Mouse (Mus musculus): ENCODE results near the gene Galnt6.

The Galnt6 gene

DNA sequence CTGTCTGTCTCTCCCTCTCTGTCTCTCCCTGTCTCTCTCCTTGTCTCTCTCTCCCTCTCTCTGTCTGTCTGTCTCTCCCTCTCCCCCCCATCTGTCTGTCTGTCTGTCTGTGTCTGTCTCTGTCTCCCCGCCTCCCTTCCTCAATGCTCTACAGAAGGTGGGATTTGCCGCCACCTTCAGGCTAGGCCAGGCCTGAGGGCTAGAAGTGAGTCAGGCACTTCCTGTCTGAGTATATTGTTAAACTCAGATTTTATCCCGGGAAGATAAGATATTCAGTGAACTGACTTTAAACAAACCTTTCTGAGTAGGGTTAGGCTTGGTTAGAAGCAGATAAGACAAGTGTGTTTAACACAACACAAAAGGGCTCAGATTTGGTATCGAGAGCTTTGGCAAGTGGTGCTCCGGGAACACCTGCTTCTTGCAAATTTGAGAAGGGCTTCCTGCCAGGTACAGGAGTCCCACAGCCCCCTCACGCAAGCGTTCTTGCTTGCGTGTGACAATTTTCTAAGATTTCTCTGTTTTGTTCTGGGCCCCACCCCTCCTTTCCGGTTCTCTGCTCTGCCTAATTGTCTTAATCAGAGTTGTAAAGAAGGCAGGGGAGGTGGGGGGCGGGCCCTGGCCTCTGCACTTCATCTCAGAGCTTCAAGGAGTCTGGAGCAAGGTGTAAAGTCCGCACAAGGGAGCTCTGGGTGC is 25.8 kb upstream of the Galnt6 start:
- no peak for DNase-seq (ENCODE audit: low read depth, low spot score)

DNA sequence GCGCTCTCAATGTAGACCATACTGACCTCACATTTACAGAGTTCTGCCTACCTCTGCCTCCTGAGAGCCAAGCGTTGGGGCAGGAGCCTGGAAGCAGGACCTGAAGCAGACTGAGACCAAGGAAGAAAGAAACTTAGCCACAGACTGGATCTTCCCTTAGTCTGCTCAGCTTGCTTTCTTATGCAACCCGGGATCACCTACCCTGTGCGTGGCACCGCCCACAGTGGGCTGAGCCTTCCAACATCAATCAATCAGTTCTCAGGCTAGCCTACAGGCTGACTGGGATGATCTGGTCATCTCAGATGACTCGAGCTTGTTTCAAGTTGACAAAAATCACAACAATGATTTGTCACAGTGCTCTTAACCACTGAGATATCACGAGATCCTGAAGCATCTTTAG is 24.9 kb upstream of the Galnt6 start:
- no peak for DNase-seq (ENCODE audit: low read depth, low spot score)

GRCm38 (mm10) chr15:100753045-100753444 is 23.9 kb upstream of the Galnt6 start:
- DNase-seq (ENCODE audit: low read depth, low spot score): no peak

GRCm38 (mm10) chr15:100752439-100752838 is 23.3 kb upstream of the Galnt6 start:
- DNase-seq (ENCODE audit: low read depth, low spot score): no peak

DNA sequence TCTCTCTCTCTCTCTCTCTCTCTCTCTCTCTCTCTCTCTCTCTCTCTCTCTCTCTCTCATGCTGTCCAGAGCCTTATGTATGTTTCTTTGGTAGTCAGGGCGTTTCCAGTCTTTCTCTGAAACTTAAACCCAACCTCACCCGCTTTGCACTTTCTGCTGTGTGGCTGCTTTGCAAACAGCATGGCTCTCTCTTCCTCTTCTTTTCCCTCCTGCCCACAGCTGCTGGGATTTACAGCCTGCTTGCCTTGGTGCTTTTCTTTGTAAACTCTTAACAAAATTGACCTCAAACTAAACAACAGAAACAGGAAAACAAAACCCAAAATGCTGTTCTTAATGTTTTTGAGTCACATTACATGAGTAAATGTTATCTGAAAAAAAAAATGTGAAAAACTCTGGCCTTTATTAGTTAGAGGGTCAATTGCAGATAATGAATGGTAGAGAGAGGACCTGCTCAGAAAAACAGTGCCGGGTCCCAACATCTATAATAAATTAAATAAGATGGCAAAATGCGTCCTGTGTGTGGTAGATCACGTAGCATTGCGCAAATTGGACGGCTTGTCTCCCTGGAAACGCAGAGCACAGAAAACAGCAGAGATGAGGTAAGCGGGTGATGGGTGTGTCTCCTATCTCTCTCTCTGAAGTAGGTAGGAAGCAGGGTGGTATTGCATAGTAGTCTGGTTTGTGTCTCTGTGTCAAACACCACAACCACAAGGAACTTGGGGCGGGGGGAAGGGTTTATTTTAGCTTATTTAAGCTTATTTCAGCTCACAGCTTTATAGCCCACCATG is 20.8 kb upstream of the Galnt6 start:
- DNase-seq (ENCODE audit: low read depth, low spot score): no peak

DNA sequence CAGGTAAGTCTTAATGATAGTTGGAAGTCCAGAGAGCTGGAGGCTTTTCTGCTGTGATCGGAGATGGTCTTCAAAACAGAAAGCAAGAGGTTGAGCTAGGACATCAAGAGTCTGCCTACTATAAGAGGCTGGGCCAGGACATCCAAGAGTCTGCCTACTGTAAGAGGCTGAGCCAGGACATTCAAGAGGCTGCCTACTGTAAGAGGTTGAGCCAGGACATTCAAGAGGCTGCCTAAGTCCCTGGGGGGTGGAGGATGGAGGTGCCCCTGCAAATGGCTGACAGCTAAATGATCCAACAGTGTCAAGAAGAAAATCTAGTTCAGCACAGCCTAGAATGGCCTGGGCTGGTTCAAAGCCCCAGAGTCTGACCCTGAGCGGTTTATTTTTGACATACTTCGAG is 19.4 kb upstream of the Galnt6 start:
- no peak for DNase-seq (ENCODE audit: low read depth, low spot score)

- DNase-seq (ENCODE audit: low read depth, low spot score): no peak
Observed at GRCm38 (mm10) chr15:100747121-100747963, 18.2 kb upstream of the Galnt6 start.

- DNase-seq (ENCODE audit: low read depth, low spot score): no peak
Observed at GRCm38 (mm10) chr15:100746478-100747120, 17.4 kb upstream of the Galnt6 start.

GRCm38 (mm10) chr15:100743238-100743637 is 14.1 kb upstream of the Galnt6 start:
- DNase-seq (ENCODE audit: low read depth, low spot score): no peak

DNA sequence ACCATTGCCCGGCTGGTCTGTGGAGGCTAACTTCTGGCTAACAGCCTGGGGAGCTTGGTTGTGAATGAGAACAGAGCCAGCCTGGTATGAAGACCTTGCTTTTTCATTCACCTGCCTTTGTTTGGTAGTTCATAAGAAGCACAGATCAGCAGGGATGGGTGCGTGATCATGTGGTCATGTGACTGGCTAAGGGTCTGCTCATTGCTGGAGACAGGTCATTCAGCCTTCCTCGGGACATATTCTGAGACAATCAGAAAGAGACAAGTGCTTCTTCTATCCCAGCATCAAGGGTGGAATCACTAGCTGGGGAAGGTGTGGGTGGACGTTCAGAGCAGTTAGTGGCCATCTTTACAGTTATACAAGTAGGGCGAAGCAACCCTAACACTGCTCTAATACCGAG is 10.3 kb upstream of the Galnt6 start:
- no peak for DNase-seq (ENCODE audit: low read depth, low spot score)

DNA sequence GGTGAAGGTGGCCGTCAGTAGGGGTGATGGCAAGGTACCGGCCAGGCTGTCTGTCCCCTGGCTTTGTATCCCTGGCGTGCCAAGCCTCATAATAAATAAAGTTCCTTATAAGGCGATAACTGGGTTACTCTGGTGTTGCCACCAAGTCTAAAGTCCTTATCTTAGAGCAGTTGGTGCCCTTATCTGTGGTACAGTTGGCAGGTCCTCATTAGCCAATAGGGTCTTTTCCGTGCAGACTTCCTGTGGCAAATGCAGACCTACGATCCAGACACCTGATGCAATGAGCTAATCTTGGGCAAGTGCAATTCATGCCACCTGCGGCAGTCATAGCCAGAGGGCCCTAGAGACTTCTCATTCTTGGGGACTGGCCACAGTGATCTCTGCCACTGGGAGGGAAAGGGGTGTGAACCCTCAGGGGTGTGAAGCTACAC is 9.2 kb upstream of the Galnt6 start:
- no peak for DNase-seq (ENCODE audit: low read depth, low spot score)

DNA sequence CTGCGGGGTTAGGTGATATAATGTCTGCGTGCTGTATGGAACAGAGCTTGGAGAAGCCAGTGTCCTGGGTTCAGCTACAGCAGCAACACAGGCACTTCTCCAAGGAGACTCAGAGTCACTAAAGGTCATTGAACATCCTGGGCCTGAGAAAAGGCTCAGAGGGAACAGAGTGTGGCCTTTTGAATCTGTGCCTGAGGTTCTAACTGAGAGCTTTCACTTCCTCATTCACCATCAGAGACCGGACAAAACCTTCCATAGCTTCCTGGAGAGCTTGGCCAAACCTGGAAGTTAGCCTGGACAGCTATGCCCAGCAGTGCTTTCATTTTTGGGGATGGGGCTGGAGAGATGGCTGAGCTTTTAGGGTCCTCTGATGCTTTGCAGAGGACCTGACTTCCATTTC is 8.5 kb upstream of the Galnt6 start:
- no peak for DNase-seq (ENCODE audit: low read depth, low spot score)

DNA sequence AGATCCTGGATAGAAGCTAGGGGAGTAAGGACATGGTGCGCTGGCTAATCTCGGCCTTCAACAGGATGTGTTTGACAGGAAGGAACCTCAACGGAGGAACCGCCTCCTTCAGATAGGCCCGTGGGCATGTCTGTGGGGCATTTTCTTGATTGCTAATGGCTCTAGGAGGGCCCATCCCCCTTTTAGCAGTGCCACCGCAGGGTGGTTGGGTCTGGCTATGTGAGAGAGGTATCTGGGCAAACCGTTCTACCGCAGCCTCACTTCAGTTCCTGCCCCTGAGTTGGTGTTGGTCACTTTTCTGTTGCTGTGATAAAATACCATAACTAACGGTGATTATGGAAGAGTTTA is 6.8 kb upstream of the Galnt6 start:
- DNase-seq (ENCODE audit: low read depth, low spot score): no peak

GRCm38 (mm10) chr15:100735095-100735952 is 6.1 kb upstream of the Galnt6 start:
- no peak for DNase-seq (ENCODE audit: low read depth, low spot score)

DNA sequence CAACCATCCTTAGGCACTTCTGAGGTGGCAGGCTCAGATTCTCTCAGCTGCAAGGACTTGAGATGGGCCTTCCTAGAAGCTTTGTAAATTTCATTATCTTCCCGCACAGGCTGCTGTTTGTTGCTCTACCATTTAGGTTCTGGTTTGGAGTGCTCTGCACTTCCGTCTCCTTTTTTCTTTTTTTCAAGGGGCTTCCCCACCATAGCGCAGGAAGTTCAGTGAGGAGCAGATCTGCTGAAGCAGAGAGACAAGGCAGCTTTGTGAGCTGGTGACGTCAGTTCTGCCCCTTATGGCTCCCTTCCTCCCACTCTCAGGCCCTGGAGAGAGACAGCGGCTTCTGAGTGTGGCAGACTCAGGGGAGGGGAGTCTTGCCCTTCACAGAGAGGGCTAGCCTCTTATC is 3.4 kb upstream of the Galnt6 start:
- peak; percentile 26 for DNase-seq (ENCODE audit: low read depth, low spot score)

- no peak for DNase-seq (ENCODE audit: low read depth, low spot score)
Observed at GRCm38 (mm10) chr15:100731081-100731480, 1.9 kb upstream of the Galnt6 start.

- no peak for DNase-seq (ENCODE audit: low read depth, low spot score)
Observed at GRCm38 (mm10) chr15:100728586-100728985, 590 bp downstream of the Galnt6 start.

GRCm38 (mm10) chr15:100727834-100728233 is 1.3 kb downstream of the Galnt6 start:
- DNase-seq (ENCODE audit: low read depth, low spot score): no peak

- no peak for DNase-seq (ENCODE audit: low read depth, low spot score)
Observed at GRCm38 (mm10) chr15:100726721-100727120, 2.5 kb downstream of the Galnt6 start.

DNA sequence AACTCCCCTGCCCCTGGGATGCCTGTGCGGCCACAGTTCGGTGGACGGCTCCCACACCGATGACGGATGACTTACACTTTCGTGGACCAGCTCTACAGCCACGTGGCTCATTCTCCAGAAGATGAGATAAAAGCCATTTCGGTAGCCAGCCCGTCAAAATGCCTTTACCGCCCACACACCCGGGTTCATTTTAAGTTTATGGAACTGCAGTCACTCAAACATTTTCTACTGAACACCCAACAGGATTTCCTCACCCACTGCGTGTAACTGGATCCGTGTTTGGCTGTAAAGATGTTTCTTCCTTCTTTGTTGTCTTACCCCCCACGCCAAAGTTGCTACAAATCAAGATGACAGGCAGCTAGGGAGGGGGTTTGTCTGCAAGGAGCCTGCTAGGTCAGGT is 5.7 kb downstream of the Galnt6 start:
- DNase-seq (ENCODE audit: low read depth, low spot score): no peak

DNA sequence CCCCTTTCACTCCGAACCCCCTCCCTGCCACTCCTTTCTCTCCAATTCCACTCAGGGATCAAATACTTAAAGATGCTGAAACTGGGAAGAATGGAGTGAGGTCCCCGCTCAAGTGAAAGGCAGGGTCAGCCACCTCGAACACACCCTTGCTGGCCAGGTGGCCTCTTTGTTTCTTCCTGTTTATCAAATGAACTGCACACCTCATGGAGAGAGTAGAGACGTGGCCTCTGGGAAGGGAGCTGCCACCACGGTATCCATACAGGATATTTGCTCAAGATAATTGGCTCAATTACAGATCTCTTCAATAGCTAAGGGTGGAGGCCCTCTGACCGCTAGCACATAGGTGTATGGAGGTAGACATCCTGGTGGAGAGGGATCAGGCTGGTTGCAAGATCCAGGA is 6.6 kb downstream of the Galnt6 start:
- DNase-seq (ENCODE audit: low read depth, low spot score): no peak
